Mouse (Mus musculus) megakaryocyte-erythroid progenitor cell, adult 5-6 weeks (primary cell): ENCODE data around the gene Xndc1. TPM values are rescaled to one million over a fixed set of nuclear protein-coding genes. Genes with fewer than 3 reads are reported as not detected.
A peak's percentile ranks its signal among the peaks of the same experiment; 100 is the strongest.

ENCODE experiments used
- ATAC-seq: replicated peaks from 2 replicates; pipeline ENCODE4 v1.8.0; 2016; ENCODE audit warnings: mild to moderate bottlenecking, inconsistent platforms; ENCODE audit not compliant: severe bottlenecking, poor library complexity, low FRiP score, low TSS enrichment
- total RNA-seq, 2 experiments: library from RNA; stranded (forward) in 1 of 2; stranded (reverse) in 1 of 2; fragments of 200-1000, 215-1000 nt in 1 of 2; fragments of >200 nt in 1 of 2; fragmentation: Nextera tagmentation in 1 of 2; gene quantifications; 2 replicates each; pipeline ENCODE4 v1.2.3; 2014 to 2017

The Xndc1 gene
- total RNA-seq, 2 experiments from 2014 or later: 40.8 to 57.5 TPM

GRCm38 (mm10) chr7:102078517-102078916, 13.2 kb downstream of the Xndc1 start:
- ATAC-seq: no peak

- no peak for ATAC-seq
These were observed 15.0 kb downstream of the Xndc1 start for GRCm38 (mm10) chr7:102080311-102080710.

GRCm38 (mm10) chr7:102081784-102082183, 16.5 kb downstream of the Xndc1 start:
- ATAC-seq: no peak

- no peak for ATAC-seq
These were observed 17.5 kb downstream of the Xndc1 start, which contains the start of gene Trpc2 for GRCm38 (mm10) chr7:102082816-102083215. TSS of gene Trpc2 (plus strand) at chr7:102083116.

GRCm38 (mm10) chr7:102084041-102084696, 18.9 kb downstream of the Xndc1 start:
- no peak for ATAC-seq

- no peak for ATAC-seq
These were observed 22.0 kb downstream of the Xndc1 start for GRCm38 (mm10) chr7:102087336-102087735.

- ATAC-seq: peak; percentile 69
These were observed 34.7 kb downstream of the Xndc1 start for GRCm38 (mm10) chr7:102099760-102100661.

GRCm38 (mm10) chr7:102100868-102101267, 35.6 kb downstream of the Xndc1 start:
- no peak for ATAC-seq

GRCm38 (mm10) chr7:102101487-102101886, 36.2 kb downstream of the Xndc1 start, which contains the start of gene Art1:
TSS of gene Art1 (plus strand) at chr7:102101743.
- no peak for ATAC-seq

GRCm38 (mm10) chr7:102102241-102102640, 36.9 kb downstream of the Xndc1 start:
- no peak for ATAC-seq

- no peak for ATAC-seq
These were observed 37.4 kb downstream of the Xndc1 start for GRCm38 (mm10) chr7:102102696-102103095.

- ATAC-seq: peak; percentile 73
These were observed 38.2 kb downstream of the Xndc1 start for GRCm38 (mm10) chr7:102103555-102103954.

GRCm38 (mm10) chr7:102104126-102104525, 38.8 kb downstream of the Xndc1 start:
- ATAC-seq: no peak

- ATAC-seq: no peak
These were observed 41.4 kb downstream of the Xndc1 start for GRCm38 (mm10) chr7:102106700-102107141.

- no peak for ATAC-seq
These were observed 42.9 kb downstream of the Xndc1 start for GRCm38 (mm10) chr7:102108206-102108605.

GRCm38 (mm10) chr7:102109171-102109570, 43.9 kb downstream of the Xndc1 start, which contains the start of gene Art5:
TSS of gene Art5 (minus strand) at chr7:102109489.
- ATAC-seq: no peak

GRCm38 (mm10) chr7:102109746-102110145, 44.4 kb downstream of the Xndc1 start:
- no peak for ATAC-seq

- ATAC-seq: no peak
These were observed 47.9 kb downstream of the Xndc1 start for GRCm38 (mm10) chr7:102113151-102113729.

- no peak for ATAC-seq
These were observed 51.4 kb downstream of the Xndc1 start, which contains the start of gene Chrna10 for GRCm38 (mm10) chr7:102116579-102117331. TSS of gene Chrna10 (minus strand) at chr7:102116828.
